Mouse (Mus musculus): ENCODE results near the gene Fuca1. TPM values are rescaled to one million over a fixed set of nuclear protein-coding genes. Genes with fewer than 3 reads are reported as not detected.
A peak's percentile ranks its signal among the peaks of the same experiment; 100 is the strongest.

Fuca1 gene
- polyA plus RNA-seq, 1 experiment from 2014 or later, result 52.8 TPM

- Histone ChIP-seq H3K27me3 (ENCODE audit: control insufficient read depth, insufficient read depth, low read length) (no peaks in the 10 kb centered on the region), H3K9me3 (replicated peaks; ENCODE audit: control insufficient read depth, low read length) (no peaks in the 10 kb centered on the region), H3K4me3 (ENCODE audit: low read length) (no peak overlapping the region), H3K4me2 (ENCODE audit: low read depth, low read length) (no peak overlapping the region), H3K4me1 (ENCODE audit: control insufficient read depth, insufficient read depth, low read length) (peaks cover 11% of the 10 kb centered on the region), H3K36me3 (ENCODE audit: control insufficient read depth, insufficient read depth) (peaks cover 8% of the 10 kb centered on the region; the same call in 1 of the 2 replicates), H3K9ac (ENCODE audit: low read length) (no peak overlapping the region), H3K27ac (ENCODE audit: low read length) (no peak overlapping the region)
- no peak for ATAC-seq (replicated peaks; ENCODE audit: extremely low read depth, insufficient read depth, low FRiP score)
- WGBS, result 78% methylated on average over 10 of the region's 10 CpGs
These were observed 5.8 kb downstream of the Fuca1 start for GRCm38 (mm10) chr4:135926195-135926808.

DNA sequence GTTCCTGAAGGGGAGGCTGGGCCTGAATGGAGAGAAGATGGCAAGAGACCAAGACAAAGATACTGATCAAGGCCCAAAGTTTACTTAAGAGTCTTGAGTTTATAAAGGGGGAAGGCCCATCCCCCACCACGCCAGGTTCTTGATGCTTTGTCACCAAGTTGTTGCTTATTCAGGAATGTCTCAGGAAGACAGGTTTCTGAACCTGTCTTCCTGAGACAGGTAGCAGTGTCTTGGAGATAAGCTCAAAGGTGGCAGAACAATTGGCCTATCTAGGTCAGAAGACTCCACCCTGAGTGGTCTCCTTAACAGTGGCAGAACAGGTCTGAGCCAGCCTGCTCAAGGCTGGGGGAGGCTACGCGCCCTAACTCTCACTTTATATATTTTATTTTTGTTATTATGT lies 6.3 kb downstream of the Fuca1 start:
- no peaks in the 10 kb centered on the region for H3K27me3 ChIP-seq (ENCODE audit: control insufficient read depth, insufficient read depth, low read length)
- no peak for ATAC-seq (replicated peaks; ENCODE audit: extremely low read depth, insufficient read depth, low FRiP score)

DNA sequence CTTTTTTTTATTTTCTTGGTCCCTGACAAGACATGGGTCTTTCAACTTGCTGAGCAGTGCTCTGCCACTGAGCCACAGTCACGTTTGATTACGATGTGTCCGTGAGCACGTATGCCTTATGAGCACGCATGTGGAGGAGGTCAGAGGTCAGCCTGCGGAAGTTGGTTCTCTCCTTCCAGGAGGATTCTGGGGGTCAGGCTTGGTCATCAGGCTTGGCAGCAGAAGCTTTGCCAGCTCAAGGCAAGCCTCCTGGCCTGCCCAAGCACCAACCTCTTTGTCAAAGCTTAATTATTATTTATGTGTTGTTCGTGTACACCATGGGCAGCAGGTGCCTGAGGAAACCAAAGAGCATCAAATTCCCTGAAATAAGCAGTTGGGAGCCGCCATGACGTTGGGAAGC lies 7.8 kb downstream of the Fuca1 start:
- WGBS, result 92% methylated on average over 9 of the region's 9 CpGs

More for the DNA sequence above, 6.3 kb downstream of the Fuca1 start:
- 85% methylated on average over 3 of the region's 3 CpGs for WGBS
- H3K4me2 ChIP-seq (ENCODE audit: low read depth, low read length), result no peak overlapping the region
- no peak overlapping the region for H3K27ac ChIP-seq (ENCODE audit: low read length)
- H3K4me1 ChIP-seq (ENCODE audit: control insufficient read depth, insufficient read depth, low read length), result peaks cover 6% of the 10 kb centered on the region
- H3K9me3 ChIP-seq (replicated peaks; ENCODE audit: control insufficient read depth, low read length), result no peaks in the 10 kb centered on the region
- H3K4me3 ChIP-seq (ENCODE audit: low read length), result no peak overlapping the region
- H3K9ac ChIP-seq (ENCODE audit: low read length), result no peak overlapping the region
- peaks cover 8% of the 10 kb centered on the region; the same call in 1 of the 2 replicates for H3K36me3 ChIP-seq (ENCODE audit: control insufficient read depth, insufficient read depth)

DNA sequence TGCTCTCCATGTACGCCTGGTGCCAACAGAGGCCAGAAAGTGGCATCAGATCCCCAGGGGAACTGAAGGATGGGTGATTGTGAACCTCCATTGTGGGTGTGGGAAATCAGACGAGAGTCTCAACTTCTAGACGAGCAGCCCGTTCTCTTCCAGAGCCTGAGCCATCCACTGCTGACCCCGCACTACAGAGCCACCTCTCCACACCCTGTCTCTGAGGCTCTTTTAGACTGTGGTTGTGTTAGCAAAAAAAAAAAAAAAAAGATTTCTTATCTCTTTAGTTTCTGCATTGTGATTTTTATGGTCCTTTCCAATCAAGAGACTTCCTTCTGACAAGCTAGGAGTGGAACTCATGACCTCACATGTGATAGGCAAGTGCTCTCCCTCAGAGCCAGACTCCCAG lies 8.9 kb downstream of the Fuca1 start:
- H3K36me3 ChIP-seq (ENCODE audit: control insufficient read depth, insufficient read depth), result peaks cover 7% of the 10 kb centered on the region; the same call in 1 of the 2 replicates
- WGBS, result 84% methylated on average over 5 of the region's 5 CpGs
- ATAC-seq (replicated peaks; ENCODE audit: extremely low read depth, insufficient read depth, low FRiP score), result no peak

More for the DNA sequence above, 7.8 kb downstream of the Fuca1 start:
- Histone ChIP-seq H3K36me3 (ENCODE audit: control insufficient read depth, insufficient read depth) (peaks cover 9% of the 10 kb centered on the region; the same call in 1 of the 2 replicates), H3K9me3 (replicated peaks; ENCODE audit: control insufficient read depth, low read length) (no peaks in the 10 kb centered on the region), H3K4me1 (ENCODE audit: control insufficient read depth, insufficient read depth, low read length) (peaks cover 4% of the 10 kb centered on the region), H3K9ac (ENCODE audit: low read length) (no peak overlapping the region), H3K27me3 (ENCODE audit: control insufficient read depth, insufficient read depth, low read length) (no peaks in the 10 kb centered on the region), H3K27ac (ENCODE audit: low read length) (no peak overlapping the region), H3K4me2 (ENCODE audit: low read depth, low read length) (no peak overlapping the region), H3K4me3 (ENCODE audit: low read length) (no peak overlapping the region)
- ATAC-seq (replicated peaks; ENCODE audit: extremely low read depth, insufficient read depth, low FRiP score), result no peak

GRCm38 (mm10) chr4:135929828-135930227 lies 9.3 kb downstream of the Fuca1 start:
- 88% methylated on average over 9 of the region's 9 CpGs for WGBS
- H3K27me3 ChIP-seq (ENCODE audit: control insufficient read depth, insufficient read depth, low read length), result no peaks in the 10 kb centered on the region

More for the DNA sequence above, 8.9 kb downstream of the Fuca1 start:
- H3K4me3 ChIP-seq (ENCODE audit: low read length), result no peak overlapping the region
- H3K27ac ChIP-seq (ENCODE audit: low read length), result no peak overlapping the region
- H3K9ac ChIP-seq (ENCODE audit: low read length), result no peak overlapping the region
- peaks cover 4% of the 10 kb centered on the region for H3K4me1 ChIP-seq (ENCODE audit: control insufficient read depth, insufficient read depth, low read length)
- no peaks in the 10 kb centered on the region for H3K9me3 ChIP-seq (replicated peaks; ENCODE audit: control insufficient read depth, low read length)
- H3K4me2 ChIP-seq (ENCODE audit: low read depth, low read length), result no peak overlapping the region
- no peaks in the 10 kb centered on the region for H3K27me3 ChIP-seq (ENCODE audit: control insufficient read depth, insufficient read depth, low read length)

DNA sequence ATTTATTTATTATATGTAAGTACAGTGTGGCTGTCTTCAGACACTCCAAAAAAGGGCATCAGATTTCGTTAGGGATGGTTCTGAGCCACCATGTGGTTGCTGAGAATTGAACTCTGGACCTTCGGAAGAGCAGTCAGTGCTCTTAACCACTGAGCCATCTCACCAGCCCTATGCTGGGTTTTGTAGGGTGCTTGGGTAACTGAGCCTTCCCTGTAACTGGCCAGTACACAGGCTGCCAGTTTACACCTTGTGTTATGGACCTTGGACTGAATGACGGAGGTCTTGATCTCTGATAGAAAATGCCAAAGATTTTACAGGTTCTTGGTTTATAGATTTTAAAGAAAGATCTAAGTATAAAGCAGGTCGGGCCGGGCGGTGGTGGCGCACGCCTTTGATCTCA lies 9.7 kb downstream of the Fuca1 start:
- Histone ChIP-seq H3K9ac (ENCODE audit: low read length) (no peak overlapping the region), H3K27me3 (ENCODE audit: control insufficient read depth, insufficient read depth, low read length) (no peaks in the 10 kb centered on the region), H3K4me1 (ENCODE audit: control insufficient read depth, insufficient read depth, low read length) (peaks cover 4% of the 10 kb centered on the region), H3K27ac (ENCODE audit: low read length) (no peak overlapping the region), H3K4me2 (ENCODE audit: low read depth, low read length) (no peak overlapping the region), H3K4me3 (ENCODE audit: low read length) (no peak overlapping the region), H3K36me3 (ENCODE audit: control insufficient read depth, insufficient read depth) (peaks cover 4% of the 10 kb centered on the region; the same call in 1 of the 2 replicates), H3K9me3 (replicated peaks; ENCODE audit: control insufficient read depth, low read length) (no peaks in the 10 kb centered on the region)
- no peak for ATAC-seq (replicated peaks; ENCODE audit: extremely low read depth, insufficient read depth, low FRiP score)
- 93% methylated on average over 8 of the region's 8 CpGs for WGBS

More at GRCm38 (mm10) chr4:135929828-135930227, 9.3 kb downstream of the Fuca1 start:
- H3K27ac ChIP-seq (ENCODE audit: low read length), result no peak overlapping the region
- H3K9me3 ChIP-seq (replicated peaks; ENCODE audit: control insufficient read depth, low read length), result no peaks in the 10 kb centered on the region
- peaks cover 4% of the 10 kb centered on the region for H3K4me1 ChIP-seq (ENCODE audit: control insufficient read depth, insufficient read depth, low read length)
- H3K4me2 ChIP-seq (ENCODE audit: low read depth, low read length), result no peak overlapping the region
- no peak for ATAC-seq (replicated peaks; ENCODE audit: extremely low read depth, insufficient read depth, low FRiP score)
- no peak overlapping the region for H3K9ac ChIP-seq (ENCODE audit: low read length)
- no peak overlapping the region for H3K4me3 ChIP-seq (ENCODE audit: low read length)
- peaks cover 4% of the 10 kb centered on the region; the same call in 1 of the 2 replicates for H3K36me3 ChIP-seq (ENCODE audit: control insufficient read depth, insufficient read depth)

DNA sequence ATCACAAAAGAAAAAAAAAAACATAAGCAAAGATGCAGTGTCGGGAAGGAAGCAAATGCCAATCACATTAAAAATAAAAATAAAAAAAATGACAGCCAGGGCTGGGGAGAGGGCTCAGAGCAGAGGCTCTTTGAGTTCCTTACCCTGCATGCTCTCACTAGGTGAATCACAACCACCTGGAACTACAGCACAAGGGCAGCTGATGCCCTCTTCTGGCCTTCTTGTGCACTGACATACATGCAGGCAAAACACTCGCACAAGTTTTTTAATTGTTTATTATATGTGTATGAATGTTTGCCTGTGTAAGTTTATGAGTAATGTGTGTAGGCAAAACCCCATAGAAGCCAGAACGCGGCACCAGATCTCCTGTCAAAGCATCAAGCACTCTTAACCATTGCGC lies 11.3 kb downstream of the Fuca1 start:
- 67% methylated on average over 5 of the region's 5 CpGs for WGBS
- H3K36me3 ChIP-seq (ENCODE audit: control insufficient read depth, insufficient read depth), result peaks cover 4% of the 10 kb centered on the region; the same call in 1 of the 2 replicates
- H3K4me3 ChIP-seq (ENCODE audit: low read length), result no peak overlapping the region
- ATAC-seq (replicated peaks; ENCODE audit: extremely low read depth, insufficient read depth, low FRiP score), result no peak
- H3K9ac ChIP-seq (ENCODE audit: low read length), result no peak overlapping the region
- H3K9me3 ChIP-seq (replicated peaks; ENCODE audit: control insufficient read depth, low read length), result no peaks in the 10 kb centered on the region
- no peak overlapping the region for H3K4me2 ChIP-seq (ENCODE audit: low read depth, low read length)
- no peaks in the 10 kb centered on the region for H3K4me1 ChIP-seq (ENCODE audit: control insufficient read depth, insufficient read depth, low read length)
- no peaks in the 10 kb centered on the region for H3K27me3 ChIP-seq (ENCODE audit: control insufficient read depth, insufficient read depth, low read length)
- no peak overlapping the region for H3K27ac ChIP-seq (ENCODE audit: low read length)

DNA sequence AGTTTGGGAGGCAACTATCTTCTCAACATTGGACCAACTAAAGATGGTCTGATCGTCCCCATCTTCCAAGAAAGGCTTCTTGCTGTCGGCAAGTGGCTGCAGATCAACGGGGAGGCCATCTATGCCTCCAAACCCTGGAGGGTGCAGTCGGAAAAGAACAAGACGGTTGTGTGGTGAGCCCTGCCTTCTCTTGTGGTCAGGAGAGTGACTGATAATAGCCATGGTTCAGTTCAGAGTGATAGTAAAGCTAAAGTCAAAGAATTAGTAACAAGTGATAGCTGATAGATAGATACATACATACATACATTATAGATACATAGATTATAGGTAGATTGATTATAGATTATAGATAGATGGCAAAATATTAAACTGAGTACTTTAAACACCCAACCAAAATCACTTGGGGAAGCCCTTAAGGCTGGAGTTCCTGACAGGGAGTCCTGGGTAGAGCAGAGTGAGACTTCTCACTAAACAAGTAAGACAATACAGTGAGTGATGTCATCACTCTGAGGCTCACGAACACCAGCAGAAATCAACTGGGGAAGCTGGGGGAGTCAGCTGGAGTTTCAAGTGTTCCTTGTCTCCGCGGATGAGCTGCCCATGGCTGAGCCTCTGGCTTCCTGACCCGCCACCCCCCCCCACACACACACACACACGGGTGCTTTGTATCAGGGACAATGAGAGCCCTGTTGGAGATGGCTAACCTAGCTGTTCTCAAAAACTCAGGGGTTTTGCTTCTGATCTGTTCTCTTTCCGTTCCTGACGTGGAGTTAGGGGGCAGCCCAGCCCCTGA lies 14.4 kb downstream of the Fuca1 start:
- Histone ChIP-seq H3K27ac (ENCODE audit: low read length) (peak overlapping the region; percentile 63), H3K36me3 (ENCODE audit: control insufficient read depth, insufficient read depth) (peaks cover 8% of the 10 kb centered on the region), H3K4me1 (ENCODE audit: control insufficient read depth, insufficient read depth, low read length) (no peaks in the 10 kb centered on the region), H3K27me3 (ENCODE audit: control insufficient read depth, insufficient read depth, low read length) (no peaks in the 10 kb centered on the region), H3K4me3 (ENCODE audit: low read length) (no peak overlapping the region), H3K4me2 (ENCODE audit: low read depth, low read length) (no peak overlapping the region), H3K9me3 (replicated peaks; ENCODE audit: control insufficient read depth, low read length) (no peaks in the 10 kb centered on the region), H3K9ac (ENCODE audit: low read length) (no peak overlapping the region; the same call in 1 of the 2 replicates)
- WGBS, result 48% methylated on average over 12 of the region's 12 CpGs
- ATAC-seq (replicated peaks; ENCODE audit: extremely low read depth, insufficient read depth, low FRiP score), result no peak

GRCm38 (mm10) chr4:135935502-135935901 lies 15.0 kb downstream of the Fuca1 start:
- ATAC-seq (replicated peaks; ENCODE audit: extremely low read depth, insufficient read depth, low FRiP score), result no peak
- Histone ChIP-seq H3K4me2 (ENCODE audit: low read depth, low read length) (no peak overlapping the region), H3K9ac (ENCODE audit: low read length) (no peak overlapping the region; the same call in 1 of the 2 replicates)

More at GRCm38 (mm10) chr4:135935502-135935901, 15.0 kb downstream of the Fuca1 start:
- H3K9me3 ChIP-seq (replicated peaks; ENCODE audit: control insufficient read depth, low read length), result no peaks in the 10 kb centered on the region
- no peak overlapping the region for H3K4me3 ChIP-seq (ENCODE audit: low read length)
- WGBS, result 60% methylated on average over 5 of the region's 5 CpGs
- no peaks in the 10 kb centered on the region for H3K27me3 ChIP-seq (ENCODE audit: control insufficient read depth, insufficient read depth, low read length)
- peaks cover 8% of the 10 kb centered on the region for H3K36me3 ChIP-seq (ENCODE audit: control insufficient read depth, insufficient read depth)
- peak overlapping the region; percentile 63 for H3K27ac ChIP-seq (ENCODE audit: low read length)
- no peaks in the 10 kb centered on the region for H3K4me1 ChIP-seq (ENCODE audit: control insufficient read depth, insufficient read depth, low read length)
